Mouse (Mus musculus) heart, adult 11 months (tissue): ENCODE measurements at regions not wholly inside any gene's neighbourhood (a gene's known extent, or its start where the extent isn't known, plus 50 kb on each side); places are given as distances from the start of the nearest gene placed in this dataset.
A peak's percentile ranks its signal among the peaks of the same experiment; 100 is the strongest.

Experiments used
- DNase-seq: peaks from one replicate; pipeline ENCODE4 v3.0.0; 2022

DNA sequence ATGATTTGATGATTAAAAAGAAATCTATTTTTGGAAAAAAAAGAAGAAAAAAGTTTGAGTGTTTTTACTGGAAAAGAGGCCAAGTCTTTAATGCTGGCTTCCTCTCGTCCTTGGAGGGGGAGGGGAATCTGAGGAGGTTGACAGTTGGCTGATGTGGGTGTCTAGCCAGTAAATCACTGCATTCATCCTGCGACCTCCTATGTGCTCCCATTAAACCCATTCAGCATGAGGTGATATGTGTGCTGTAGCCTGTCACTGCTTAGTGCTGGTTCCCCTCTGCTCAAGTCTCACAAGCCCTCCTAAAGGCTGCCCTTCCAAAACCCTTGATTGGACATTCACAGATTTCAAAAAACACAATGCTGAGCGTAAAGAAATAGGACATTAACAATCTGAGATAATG is 68.7 kb downstream of the Atoh1 start:
- DNase-seq = no peak

DNA sequence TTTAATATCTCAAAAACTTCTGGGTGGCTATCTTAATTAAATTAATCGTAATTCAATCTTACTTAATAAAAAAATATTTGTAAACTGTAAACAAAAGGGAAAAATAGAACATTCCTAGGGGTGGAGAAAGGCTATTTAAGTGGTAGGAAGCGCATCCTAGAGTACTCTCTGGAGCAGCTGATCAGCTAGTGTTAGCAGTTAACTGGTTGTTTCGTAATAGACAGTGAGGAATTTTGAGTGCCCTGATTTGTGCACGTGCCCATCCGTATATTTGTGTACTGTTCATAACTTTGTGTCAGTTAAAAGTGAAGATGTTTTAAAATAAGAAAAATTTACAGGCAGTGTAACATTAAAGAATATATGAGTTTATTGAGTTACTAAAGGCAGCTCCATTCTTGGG is 69.9 kb downstream of the Atoh1 start:
- DNase-seq = no peak

DNA sequence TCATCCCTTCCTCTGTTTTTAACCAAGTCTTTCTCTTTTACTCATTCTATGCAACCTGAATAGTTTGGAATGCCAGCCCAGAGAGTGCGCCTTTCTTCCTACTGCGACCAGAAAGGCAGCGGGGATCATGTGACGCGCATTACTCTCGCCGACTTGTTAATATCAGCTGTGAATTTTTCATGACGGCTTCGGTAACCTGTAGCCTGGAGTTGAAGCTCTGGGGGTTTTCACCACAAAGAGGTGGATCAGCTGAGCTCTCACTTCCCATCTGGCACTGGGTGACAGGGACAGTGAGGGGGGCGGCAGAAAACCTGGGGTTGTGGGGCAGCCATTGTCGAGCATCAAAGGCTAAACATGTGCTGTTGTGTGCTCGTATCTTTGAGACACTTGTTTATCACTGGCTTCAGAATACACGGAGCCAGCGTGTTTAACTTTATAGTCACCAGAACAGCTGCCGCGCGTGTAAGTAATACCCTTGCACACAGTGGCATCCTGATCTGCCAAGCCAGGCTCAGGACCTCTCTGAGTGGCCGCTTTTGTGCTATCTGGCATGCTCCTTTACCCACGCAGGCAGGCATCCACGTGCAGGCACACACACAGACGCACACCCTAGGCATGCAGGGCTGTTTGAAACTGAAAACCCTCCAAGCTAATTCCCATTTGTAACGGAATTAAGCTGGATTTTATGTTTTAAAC is 70.5 kb downstream of the Atoh1 start:
- peak; percentile 66 for DNase-seq

DNA sequence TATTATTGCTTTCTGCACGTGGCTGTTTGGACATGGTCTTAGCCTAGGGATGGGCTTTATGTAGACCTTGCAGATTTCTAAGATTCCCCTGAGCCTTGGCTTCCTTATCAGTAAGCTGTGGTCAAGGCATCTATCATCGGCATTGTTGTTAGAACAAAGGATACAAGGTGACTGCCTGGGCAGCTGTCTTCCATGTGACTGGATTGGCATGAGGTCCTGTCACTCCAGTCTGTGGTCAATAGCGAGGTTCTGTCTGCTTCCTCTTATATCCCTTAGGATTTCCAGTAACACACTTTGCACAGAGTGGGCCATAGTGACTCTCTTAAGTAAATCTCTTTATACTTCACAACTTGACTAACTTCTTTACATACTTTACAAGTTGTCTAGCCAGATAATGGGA is 72.0 kb downstream of the Atoh1 start:
- DNase-seq = no peak

DNA sequence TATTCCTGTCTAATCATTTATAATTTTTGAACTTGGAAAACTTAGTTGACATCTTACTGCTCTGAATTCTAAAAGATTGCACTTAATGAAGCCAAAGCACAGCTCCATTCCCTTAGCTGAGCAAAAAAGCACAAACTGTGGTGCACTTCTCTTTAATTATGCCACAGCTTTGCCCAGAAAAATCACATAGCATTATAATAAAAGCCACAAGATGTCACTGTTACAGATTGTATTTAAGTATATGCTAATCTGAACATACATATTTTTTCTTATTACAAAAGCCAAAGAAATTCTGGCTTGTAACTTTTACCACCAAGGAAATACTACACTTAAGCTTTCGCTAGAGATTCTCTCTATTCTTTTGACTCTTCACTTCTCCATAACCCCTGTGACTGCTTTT is 86.2 kb downstream of the Atoh1 start:
- no peak for DNase-seq

DNA sequence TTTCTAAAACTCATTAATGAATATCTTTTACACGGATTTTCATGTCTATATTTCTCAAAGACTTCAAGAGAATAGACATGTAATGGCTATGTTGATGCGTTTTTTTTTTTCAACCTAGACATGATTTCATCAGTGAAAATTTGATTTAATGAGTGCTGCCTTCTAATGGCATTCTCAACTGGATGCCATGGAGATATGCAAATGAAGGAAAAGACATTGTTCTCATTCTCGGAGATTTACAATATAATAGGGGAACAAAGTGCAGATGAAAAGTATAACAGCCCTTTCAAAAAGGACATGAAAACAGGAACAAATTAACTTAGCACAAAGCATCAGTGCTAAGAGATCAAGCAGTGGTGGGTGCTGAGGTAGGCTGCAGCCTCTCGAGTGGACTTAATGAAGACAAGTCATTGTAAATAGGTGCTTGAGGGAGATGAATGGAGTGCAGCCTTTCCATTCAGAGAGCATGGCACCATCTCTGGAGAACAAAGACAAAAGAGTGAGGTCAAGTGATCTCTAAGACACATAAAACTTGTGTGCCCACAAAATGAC is 120.2 kb downstream of the Atoh1 start:
- no peak for DNase-seq

DNA sequence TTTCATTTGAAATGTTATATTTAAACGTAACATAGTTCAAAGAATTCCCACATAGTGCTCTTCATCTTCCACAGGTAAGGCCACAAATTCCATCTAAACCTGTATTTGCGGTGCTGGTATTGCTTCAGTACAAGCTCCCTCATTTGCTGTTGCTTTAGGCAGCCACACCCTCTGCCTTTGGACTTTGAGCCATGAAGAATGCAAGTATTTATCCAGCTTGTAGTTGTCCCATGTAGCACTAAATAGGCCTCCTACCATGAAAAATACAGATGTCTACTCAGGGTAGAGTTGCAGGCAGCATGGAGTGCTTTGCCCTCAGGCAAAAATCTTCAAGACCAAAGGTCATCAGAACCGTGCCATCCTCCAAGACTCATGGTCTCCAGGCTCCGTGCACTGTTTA is 134.0 kb downstream of the Atoh1 start:
- DNase-seq = no peak

DNA sequence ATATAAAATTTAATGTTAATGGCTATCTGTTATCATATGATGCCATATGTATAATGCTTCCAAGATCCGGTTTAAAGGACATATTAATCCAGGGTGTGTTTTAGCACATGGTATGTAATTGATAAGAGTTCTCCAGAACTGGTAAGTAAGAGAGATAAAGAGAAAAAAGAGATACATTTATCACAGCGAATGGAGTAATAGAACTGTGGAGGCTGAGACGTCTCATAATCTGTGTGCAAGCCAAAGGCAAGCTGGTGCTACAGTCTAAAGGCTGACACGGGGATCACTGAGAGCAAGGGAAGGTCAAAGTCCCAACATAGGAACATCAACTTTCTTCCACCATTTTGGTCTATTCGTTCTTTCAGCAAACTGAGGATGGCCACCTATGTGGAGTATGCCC is 146.0 kb upstream of the Smarcad1 start:
- peak; percentile 81 for DNase-seq
